Mouse (Mus musculus) hindbrain, embryonic 12.5 days (tissue): ENCODE measurements at regions not wholly inside any gene's neighbourhood (a gene's known extent, or its start where the extent isn't known, plus 50 kb on each side); places are given as distances from the start of the nearest gene placed in this dataset.

Experiments used
- ATAC-seq: fragments of 200-750 bp; cut with Nextera tagmentation; 2 replicates; pipeline ENCODE4 v1.8.0; 2017; ENCODE audit warnings: moderate TSS enrichment; ENCODE audit not compliant: low FRiP score
- H3K27ac ChIP-seq: fragments of 300-500 bp; sonication (generic); 2 replicates; pipeline ENCODE4 v1.5.1; 2016; ENCODE audit warnings: mild to moderate bottlenecking
- H3K27me3 ChIP-seq: fragments of 300-500 bp; sonication (generic); 2 replicates; pipeline ENCODE4 v1.6.1; 2016; ENCODE audit warnings: mild to moderate bottlenecking
- H3K36me3 ChIP-seq: fragments of 300-500 bp; sonication (generic); 2 replicates; pipeline ENCODE4 v1.6.1; 2016; ENCODE audit warnings: mild to moderate bottlenecking
- H3K4me1 ChIP-seq: fragments of 300-500 bp; sonication (generic); 2 replicates; pipeline ENCODE4 v1.6.1; 2016
- H3K4me2 ChIP-seq: fragments of 300-500 bp; sonication (generic); replicated peaks from 2 replicates; pipeline ENCODE4 v1.6.1; 2016; ENCODE audit warnings: mild to moderate bottlenecking
- H3K4me3 ChIP-seq: fragments of 300-500 bp; sonication (generic); 2 replicates; pipeline ENCODE4 v1.5.1; 2016; ENCODE audit warnings: mild to moderate bottlenecking
- H3K9ac ChIP-seq: fragments of 300-500 bp; sonication (generic); 2 replicates; pipeline ENCODE4 v1.6.1; 2016; ENCODE audit warnings: mild to moderate bottlenecking, moderate library complexity
- H3K9me3 ChIP-seq: fragments of 300-500 bp; sonication (generic); replicated peaks from 2 replicates; pipeline ENCODE4 v1.6.1; 2016; ENCODE audit warnings: mild to moderate bottlenecking
- WGBS: fragments of 180-500 bp; shearing (Covaris S2); methylation state at CpG from one replicate; pipeline ENCODE4 v1.1.7; 2016; 5-methylcytosine and 5-hydroxymethylcytosine counted together

DNA sequence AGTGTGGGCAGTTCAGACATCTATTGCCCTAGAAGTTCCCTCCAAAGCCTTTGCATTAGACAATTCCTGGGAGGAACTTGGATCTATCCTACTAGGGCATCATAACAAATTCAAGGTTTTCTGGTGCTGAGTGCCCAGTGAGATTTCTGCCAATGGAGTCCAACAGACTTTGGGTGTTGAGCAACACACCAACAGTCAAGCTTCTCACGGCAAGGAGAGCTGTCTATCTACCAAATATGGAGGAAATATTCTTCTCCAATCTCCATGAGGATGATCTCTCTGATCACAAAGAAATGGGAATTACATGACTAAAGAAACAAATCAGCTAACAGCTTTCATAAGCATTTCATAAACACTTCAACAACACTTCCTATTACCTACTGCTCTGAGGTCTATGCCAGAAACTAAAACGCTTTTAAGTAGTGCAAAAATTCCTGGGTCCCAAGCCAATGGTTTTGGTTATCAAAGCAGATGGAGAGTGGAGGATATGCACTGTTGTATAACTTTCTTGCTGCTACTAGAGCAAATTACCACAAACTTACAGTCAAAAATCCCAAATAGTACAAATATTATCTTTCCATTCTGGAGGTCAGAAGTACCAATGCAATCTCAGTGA is 351.8 kb upstream of the Atp2b1 start:
- H3K9me3 ChIP-seq, result no peaks in the 10 kb centered on the region
- no peak overlapping the region for H3K27ac ChIP-seq
- H3K4me1 ChIP-seq, result no peaks in the 10 kb centered on the region
- H3K27me3 ChIP-seq, result no peaks in the 10 kb centered on the region
- H3K4me2 ChIP-seq, result no peak overlapping the region
- H3K36me3 ChIP-seq, result no peaks in the 10 kb centered on the region
- 89% methylated on average over 2 of the region's 2 CpGs for WGBS
- ATAC-seq, result no peak
- no peak overlapping the region for H3K9ac ChIP-seq
- no peak overlapping the region for H3K4me3 ChIP-seq

- WGBS, result 61% methylated on average over 16 of the region's 16 CpGs
- H3K9me3 ChIP-seq, result no peaks in the 10 kb centered on the region
- no peak for ATAC-seq
- H3K4me3 ChIP-seq, result no peak overlapping the region
- H3K27ac ChIP-seq, result no peak overlapping the region
- H3K4me2 ChIP-seq, result no peak overlapping the region
- no peak overlapping the region for H3K9ac ChIP-seq
- H3K36me3 ChIP-seq, result no peaks in the 10 kb centered on the region
- H3K4me1 ChIP-seq, result no peaks in the 10 kb centered on the region
- no peaks in the 10 kb centered on the region for H3K27me3 ChIP-seq
Measured at GRCm38 (mm10) chr10:98572782-98573536, 341.2 kb upstream of the Atp2b1 start.

GRCm38 (mm10) chr10:98577040-98577439 is 337.2 kb upstream of the Atp2b1 start:
- Histone ChIP-seq H3K27me3 (no peaks in the 10 kb centered on the region), H3K4me1 (no peaks in the 10 kb centered on the region), H3K27ac (no peak overlapping the region), H3K4me3 (no peak overlapping the region), H3K9me3 (no peaks in the 10 kb centered on the region), H3K9ac (no peak overlapping the region), H3K36me3 (no peaks in the 10 kb centered on the region), H3K4me2 (no peak overlapping the region)
- WGBS, result 87% methylated on average over 6 of the region's 6 CpGs
- ATAC-seq, result no peak

GRCm38 (mm10) chr10:98584776-98585175 is 329.4 kb upstream of the Atp2b1 start:
- no peaks in the 10 kb centered on the region for H3K4me1 ChIP-seq
- no peaks in the 10 kb centered on the region for H3K9me3 ChIP-seq
- H3K36me3 ChIP-seq, result no peaks in the 10 kb centered on the region
- ATAC-seq, result no peak
- H3K4me3 ChIP-seq, result no peak overlapping the region
- H3K9ac ChIP-seq, result no peak overlapping the region
- H3K27me3 ChIP-seq, result no peaks in the 10 kb centered on the region
- no peak overlapping the region for H3K27ac ChIP-seq
- no peak overlapping the region for H3K4me2 ChIP-seq
- 78% methylated on average over 1 of the region's 1 CpGs for WGBS

GRCm38 (mm10) chr10:98589726-98590125 is 324.5 kb upstream of the Atp2b1 start:
- no peak for ATAC-seq
- Histone ChIP-seq H3K27me3 (no peaks in the 10 kb centered on the region), H3K9ac (no peak overlapping the region), H3K27ac (no peak overlapping the region), H3K4me2 (no peak overlapping the region), H3K4me1 (no peaks in the 10 kb centered on the region), H3K4me3 (no peak overlapping the region), H3K9me3 (no peaks in the 10 kb centered on the region), H3K36me3 (no peaks in the 10 kb centered on the region)
- 90% methylated on average over 14 of the region's 14 CpGs for WGBS

DNA sequence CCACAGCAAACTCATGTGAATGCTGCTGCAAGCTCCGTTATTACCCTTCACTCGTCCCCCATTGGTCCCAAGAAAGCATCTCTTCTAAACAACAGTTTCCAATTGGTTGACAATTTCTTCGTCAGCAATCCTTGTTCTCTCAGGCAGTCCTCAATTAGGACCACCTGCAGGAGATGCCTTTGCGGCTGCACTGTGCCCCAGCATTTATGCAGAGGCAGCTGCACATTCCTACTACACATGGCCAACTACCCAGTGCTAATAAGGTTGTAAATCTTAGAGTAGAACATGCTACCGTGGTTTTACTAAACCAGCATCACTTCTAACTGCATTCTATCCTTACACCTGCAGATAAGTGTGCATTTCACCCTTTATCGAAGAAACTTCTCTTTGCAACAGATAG is 322.1 kb upstream of the Atp2b1 start:
- 80% methylated on average over 6 of the region's 6 CpGs for WGBS

DNA sequence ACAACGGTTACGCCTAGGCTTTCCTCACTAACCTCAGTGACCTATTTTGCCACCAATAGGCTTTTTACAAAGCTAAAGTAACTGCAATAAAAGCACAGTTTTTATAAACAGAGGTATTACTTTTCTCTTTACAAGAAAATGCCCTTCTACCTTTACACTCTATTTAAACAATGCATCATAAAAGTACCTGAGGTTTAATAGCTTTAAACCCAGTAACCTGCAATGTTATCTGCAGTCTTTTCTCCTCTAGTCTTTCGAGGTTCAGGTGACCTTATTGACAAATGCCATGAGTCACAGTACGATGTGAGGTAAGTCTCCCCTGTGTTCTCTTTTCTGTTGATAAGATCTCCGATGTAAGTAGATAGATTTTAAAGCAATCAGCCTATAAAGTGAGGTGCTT is 320.3 kb upstream of the Atp2b1 start:
- Histone ChIP-seq H3K9ac (no peak overlapping the region), H3K4me3 (no peak overlapping the region), H3K27me3 (no peaks in the 10 kb centered on the region), H3K4me1 (no peaks in the 10 kb centered on the region), H3K27ac (no peak overlapping the region), H3K36me3 (no peaks in the 10 kb centered on the region), H3K4me2 (no peak overlapping the region), H3K9me3 (no peaks in the 10 kb centered on the region)
- ATAC-seq, result no peak
- WGBS, result 84% methylated on average over 5 of the region's 5 CpGs

More for the DNA sequence above, 322.1 kb upstream of the Atp2b1 start:
- H3K9ac ChIP-seq, result no peak overlapping the region
- no peak overlapping the region for H3K27ac ChIP-seq
- H3K4me1 ChIP-seq, result no peaks in the 10 kb centered on the region
- H3K27me3 ChIP-seq, result no peaks in the 10 kb centered on the region
- H3K9me3 ChIP-seq, result no peaks in the 10 kb centered on the region
- no peak overlapping the region for H3K4me3 ChIP-seq
- ATAC-seq, result no peak
- no peaks in the 10 kb centered on the region for H3K36me3 ChIP-seq
- H3K4me2 ChIP-seq, result no peak overlapping the region

DNA sequence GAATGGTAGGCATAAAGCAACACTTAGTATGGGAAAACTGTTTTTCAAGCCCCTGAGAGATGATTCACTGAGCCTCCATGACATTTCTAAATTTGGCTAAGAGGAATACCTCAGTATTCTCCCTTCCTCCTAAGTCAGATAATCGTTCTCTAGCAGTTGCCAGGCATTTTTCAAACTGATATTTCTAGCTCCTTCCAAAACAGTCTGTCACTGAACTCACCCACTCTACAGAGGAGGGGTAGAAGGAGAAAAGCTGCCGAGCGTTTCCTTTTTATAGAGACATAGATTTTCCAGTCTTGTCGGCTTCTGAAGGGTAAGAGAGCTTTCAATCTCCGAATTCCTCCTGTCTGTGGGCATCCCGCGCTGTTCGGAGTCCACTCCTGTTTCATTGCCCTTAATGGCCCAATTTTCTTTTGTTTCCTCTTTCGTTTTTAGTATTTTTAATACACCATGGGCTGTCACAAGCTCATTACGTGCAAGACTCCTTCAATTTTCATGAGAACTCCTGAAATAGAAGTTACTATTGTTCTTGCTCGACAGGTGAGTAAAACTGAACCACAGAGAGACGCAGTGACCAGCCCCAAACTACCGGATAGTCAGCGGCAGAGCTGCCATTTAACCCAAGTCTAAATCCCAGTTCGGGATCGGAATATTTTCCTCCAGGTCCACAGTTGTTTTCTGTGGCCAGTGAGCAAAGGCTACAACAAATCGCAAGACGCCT is 305.8 kb upstream of the Atp2b1 start:
- ATAC-seq, result no peak
- Histone ChIP-seq H3K27ac (no peak overlapping the region), H3K36me3 (no peaks in the 10 kb centered on the region), H3K9ac (no peak overlapping the region), H3K9me3 (no peaks in the 10 kb centered on the region), H3K27me3 (no peaks in the 10 kb centered on the region), H3K4me1 (no peaks in the 10 kb centered on the region), H3K4me2 (no peak overlapping the region), H3K4me3 (no peak overlapping the region)
- 91% methylated on average over 18 of the region's 18 CpGs for WGBS

GRCm38 (mm10) chr10:98610708-98611107 is 303.5 kb upstream of the Atp2b1 start:
- WGBS, result 90% methylated on average over 6 of the region's 6 CpGs
- ATAC-seq, result no peak
- Histone ChIP-seq H3K9ac (no peak overlapping the region), H3K27me3 (no peaks in the 10 kb centered on the region), H3K36me3 (no peaks in the 10 kb centered on the region), H3K4me3 (no peak overlapping the region), H3K9me3 (no peaks in the 10 kb centered on the region), H3K27ac (no peak overlapping the region), H3K4me2 (no peak overlapping the region), H3K4me1 (no peaks in the 10 kb centered on the region)

DNA sequence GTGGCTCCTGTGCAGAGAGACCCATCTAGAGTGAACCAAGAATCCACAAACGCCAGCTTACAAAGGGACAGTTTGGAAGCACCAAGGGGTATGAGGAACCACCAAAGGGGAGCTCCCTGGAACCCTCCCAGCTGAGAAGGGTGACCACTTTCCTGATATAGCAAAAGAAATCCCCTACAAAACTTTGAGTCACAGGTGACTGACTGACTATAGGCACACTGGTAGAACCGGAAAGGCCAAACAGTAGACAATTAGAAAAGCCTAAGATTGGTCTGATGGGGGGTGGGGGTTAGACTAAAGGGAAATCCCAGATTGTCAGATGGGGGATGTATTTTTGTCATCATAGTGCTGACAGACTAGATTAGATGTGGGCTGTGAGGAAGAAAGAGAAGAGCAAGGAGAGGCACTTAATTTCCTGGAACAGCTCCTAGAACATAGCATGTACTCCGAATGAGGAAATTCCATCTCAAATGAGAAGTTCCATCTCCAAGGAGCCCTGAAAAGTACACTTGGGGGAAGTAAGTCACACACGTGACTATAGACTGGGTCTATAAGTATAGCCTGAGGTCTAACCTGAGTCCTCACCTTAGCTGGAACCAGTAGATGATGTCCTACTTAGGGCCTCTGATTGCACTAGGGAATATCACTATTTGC is 302.4 kb upstream of the Atp2b1 start:
- 88% methylated on average over 4 of the region's 4 CpGs for WGBS
- no peaks in the 10 kb centered on the region for H3K4me1 ChIP-seq
- H3K9ac ChIP-seq, result no peak overlapping the region
- no peak overlapping the region for H3K4me2 ChIP-seq
- no peak overlapping the region for H3K4me3 ChIP-seq
- no peaks in the 10 kb centered on the region for H3K9me3 ChIP-seq
- H3K27me3 ChIP-seq, result no peaks in the 10 kb centered on the region
- H3K36me3 ChIP-seq, result no peaks in the 10 kb centered on the region
- ATAC-seq, result no peak
- no peak overlapping the region for H3K27ac ChIP-seq

DNA sequence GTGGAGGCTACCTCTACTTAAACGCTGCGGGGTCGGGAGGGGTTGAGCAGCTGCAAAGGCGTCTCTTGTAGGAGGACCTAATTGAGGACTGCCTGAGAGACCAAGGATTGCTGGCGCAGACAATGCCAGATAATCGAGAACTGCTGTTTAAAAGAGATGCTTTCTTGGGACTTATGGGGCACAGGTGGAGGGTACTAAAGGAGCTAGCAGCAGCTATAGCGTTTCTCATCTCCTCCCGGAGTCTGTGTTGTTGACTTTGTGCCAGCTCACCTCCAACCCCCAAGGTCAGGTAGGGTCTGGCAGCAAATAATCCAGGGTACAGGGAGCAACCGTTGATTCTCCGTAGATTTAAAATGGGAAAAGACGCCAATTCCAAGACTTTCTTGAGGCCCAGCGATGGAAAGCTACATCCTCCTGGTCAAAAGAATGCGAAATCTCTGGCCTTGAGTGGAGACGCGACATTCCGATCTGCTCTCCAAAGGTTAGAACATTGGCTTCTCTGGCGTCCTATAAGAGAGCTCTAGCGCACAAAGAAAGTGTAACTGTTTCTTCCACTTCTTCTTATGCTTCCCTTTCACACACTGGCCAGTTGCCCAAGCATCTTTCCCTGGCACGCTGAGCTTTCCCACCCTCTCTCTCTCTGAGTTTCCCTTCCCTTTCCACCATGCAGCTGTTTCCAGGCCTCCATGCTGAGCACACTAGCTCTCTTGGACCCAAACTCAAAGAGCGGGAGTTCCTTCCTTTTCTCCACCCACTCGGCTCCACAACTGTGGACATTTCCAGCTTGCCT is 295.3 kb upstream of the Atp2b1 start:
- no peak overlapping the region for H3K9ac ChIP-seq
- H3K4me2 ChIP-seq, result no peak overlapping the region
- no peaks in the 10 kb centered on the region for H3K36me3 ChIP-seq
- H3K9me3 ChIP-seq, result no peaks in the 10 kb centered on the region
- H3K4me1 ChIP-seq, result no peaks in the 10 kb centered on the region
- 93% methylated on average over 21 of the region's 21 CpGs for WGBS
- H3K4me3 ChIP-seq, result no peak overlapping the region
- no peaks in the 10 kb centered on the region for H3K27me3 ChIP-seq
- ATAC-seq, result no peak
- no peak overlapping the region for H3K27ac ChIP-seq

- Histone ChIP-seq H3K27ac (no peak overlapping the region), H3K9me3 (no peaks in the 10 kb centered on the region), H3K4me2 (no peak overlapping the region), H3K4me1 (no peaks in the 10 kb centered on the region), H3K36me3 (no peaks in the 10 kb centered on the region), H3K4me3 (no peak overlapping the region), H3K27me3 (no peaks in the 10 kb centered on the region), H3K9ac (no peak overlapping the region)
- WGBS, result 96% methylated on average over 1 of the region's 1 CpGs
- ATAC-seq, result no peak
Measured at GRCm38 (mm10) chr10:98624103-98624502, 290.1 kb upstream of the Atp2b1 start.
